Mouse (Mus musculus) bone marrow, adult 2 months (tissue): ENCODE data around the gene Mad2l2. TPM values are rescaled to one million over a fixed set of nuclear protein-coding genes. Genes with fewer than 3 reads are reported as not detected.
A peak's percentile ranks its signal among the peaks of the same experiment; 100 is the strongest.

Experiments used
- H3K27ac ChIP-seq: fragments of 200-500 bp; 2 replicates; pipeline ENCODE4 v1.5.1; 2012; ENCODE audit warnings: low read depth, mild to moderate bottlenecking, control low read depth, inconsistent platforms, low read length; ENCODE audit not compliant: control insufficient read depth, poor library complexity, insufficient read depth
- H3K4me1 ChIP-seq: fragments of 200-500 bp; 2 replicates; pipeline ENCODE4 v1.6.1; 2011; ENCODE audit warnings: low read length; ENCODE audit not compliant: control insufficient read depth, insufficient read depth
- H3K4me3 ChIP-seq: fragments of 200-500 bp; replicated peaks from 2 replicates; pipeline ENCODE3; 2011; ENCODE audit warnings: mild to moderate bottlenecking, low read depth, low read length, control low read depth; ENCODE audit not compliant: control insufficient read depth
- CTCF ChIP-seq: fragments of 200-500 bp; IDR thresholded peaks from 2 replicates; pipeline ENCODE4 v1.5.1; 2011; ENCODE audit warnings: low read length, control low read depth; ENCODE audit not compliant: control insufficient read depth, insufficient read depth
- POLR2A ChIP-seq: fragments of 200-500 bp; IDR thresholded peaks from 2 replicates; pipeline ENCODE4 v1.6.1; 2011; ENCODE audit warnings: low read depth, mild to moderate bottlenecking, control low read depth, low read length, borderline replicate concordance; ENCODE audit not compliant: control insufficient read depth
- WGBS: fragments of 180-500 bp; shearing (Covaris S2); methylation state at CpG from one replicate; pipeline ENCODE4 v1.1.7; 2018; 5-methylcytosine and 5-hydroxymethylcytosine counted together
- polyA plus RNA-seq: library from polyadenylated mRNA; stranded (reverse); fragments of >200 nt; gene quantifications from 2 replicates; pipeline ENCODE4 v1.2.4, GENCODE M21; 2011; ENCODE audit warnings: low replicate concordance; ENCODE audit not compliant: missing spikeins, insufficient read depth, insufficient read length

The Mad2l2 gene
- polyA plus RNA-seq, 1 experiment: 13.9 TPM

- WGBS: 7% methylated on average over 2 of the region's 2 CpGs
- no peak overlapping the region for H3K27ac ChIP-seq
- TF ChIP-seq CTCF (no peak), POLR2A (no peak)
- H3K4me1 ChIP-seq: no peaks in the 10 kb centered on the region; the same call in 1 of the 2 replicates
- H3K4me3 ChIP-seq: no peak overlapping the region
These were observed 1.5 kb upstream of the Mad2l2 start for GRCm38 (mm10) chr4:148128672-148129071.

GRCm38 (mm10) chr4:148130561-148131413 is 603 bp downstream of the Mad2l2 start, which contains the start of gene Draxin:
Gene Draxin, minus strand, starts transcription at chr4:148130698.
- H3K4me3 ChIP-seq: no peak within 1 kb of the TSS
- no peaks in the 10 kb centered on the region; the same call in 1 of the 2 replicates for H3K4me1 ChIP-seq
- TF ChIP-seq POLR2A (no peak), CTCF (no peak)
- WGBS: 2% methylated on average over 82 of the region's 87 CpGs
- peak within 1 kb of the TSS; percentile 10; the same call in 1 of the 2 replicates for H3K27ac ChIP-seq

GRCm38 (mm10) chr4:148131497-148132081 is 1.4 kb downstream of the Mad2l2 start:
- Histone ChIP-seq H3K4me3 (no peak overlapping the region), H3K4me1 (no peaks in the 10 kb centered on the region; the same call in 1 of the 2 replicates), H3K27ac (no peak overlapping the region)
- TF ChIP-seq POLR2A (no peak), CTCF (no peak)
- 4% methylated on average over 21 of the region's 21 CpGs for WGBS

- H3K27ac ChIP-seq: no peak overlapping the region
- no peak for TF ChIP-seq POLR2A
- no peak for TF ChIP-seq CTCF
- no peak overlapping the region for H3K4me3 ChIP-seq
- WGBS: 30% methylated on average over 8 of the region's 8 CpGs
- no peaks in the 10 kb centered on the region; the same call in 1 of the 2 replicates for H3K4me1 ChIP-seq
These were observed 4.8 kb downstream of the Mad2l2 start for GRCm38 (mm10) chr4:148134988-148135387.

GRCm38 (mm10) chr4:148137503-148137902 is 7.3 kb downstream of the Mad2l2 start:
- Histone ChIP-seq H3K4me1 (no peaks in the 10 kb centered on the region; the same call in 1 of the 2 replicates), H3K4me3 (no peak overlapping the region), H3K27ac (no peak overlapping the region)
- TF ChIP-seq POLR2A (no peak), CTCF (no peak)
- WGBS: 73% methylated on average over 8 of the region's 8 CpGs

GRCm38 (mm10) chr4:148139767-148140097 is 9.5 kb downstream of the Mad2l2 start:
- Histone ChIP-seq H3K4me3 (peak overlapping the region; percentile 90), H3K27ac (peak overlapping the region; percentile 56; the same call in 1 of the 2 replicates), H3K4me1 (no peaks in the 10 kb centered on the region; the same call in 1 of the 2 replicates)
- WGBS: under 1% methylated on average over 12 of the region's 12 CpGs
- TF ChIP-seq POLR2A: no peak
- no peak for TF ChIP-seq CTCF

- TF ChIP-seq CTCF (peak; percentile 77), POLR2A (peak; percentile 65; the same call in 1 of the 2 replicates)
- Histone ChIP-seq H3K27ac (peak overlapping the region; percentile 85), H3K4me3 (peak overlapping the region; percentile 90), H3K4me1 (no peaks in the 10 kb centered on the region)
- under 1% methylated on average over 65 of the region's 65 CpGs for WGBS
These were observed 10.2 kb downstream of the Mad2l2 start for GRCm38 (mm10) chr4:148140098-148141011.
